Mouse (Mus musculus) forelimb bud, embryonic 11.5 days (tissue): Measurements from ENCODE around the gene Uqcr10.
"Not testable (repeated sequence)": the region's sequence is repeated elsewhere in the genome, so short reads cannot be mapped to it uniquely, and the experiment has no call there.

Experiments used
- DNase-seq: peaks from one replicate; pipeline ENCODE4 v3.0.0-alpha.2; 2012; ENCODE audit warnings: low read depth, low spot score

Gene Uqcr10

DNA sequence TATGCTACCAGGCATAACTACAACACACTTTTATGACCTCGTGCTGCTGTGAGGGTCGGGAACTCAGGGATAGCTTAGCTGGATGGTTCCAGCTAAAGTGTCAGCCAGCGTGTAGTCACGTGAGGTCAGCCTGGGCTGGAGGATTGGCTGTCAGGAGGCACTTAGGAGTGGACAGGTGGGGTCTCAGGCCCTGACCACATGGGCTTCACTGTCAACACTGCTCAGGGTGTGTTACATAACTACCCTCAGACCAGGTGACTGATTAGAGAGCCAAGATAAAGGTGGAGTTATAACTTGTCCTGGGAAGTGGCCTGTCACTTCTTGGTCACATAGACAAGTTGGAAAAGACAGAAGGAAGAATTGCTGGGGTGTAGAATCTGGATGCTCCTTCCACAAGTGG is 11.5 kb upstream of the Uqcr10 start:
- DNase-seq = no peak

DNA sequence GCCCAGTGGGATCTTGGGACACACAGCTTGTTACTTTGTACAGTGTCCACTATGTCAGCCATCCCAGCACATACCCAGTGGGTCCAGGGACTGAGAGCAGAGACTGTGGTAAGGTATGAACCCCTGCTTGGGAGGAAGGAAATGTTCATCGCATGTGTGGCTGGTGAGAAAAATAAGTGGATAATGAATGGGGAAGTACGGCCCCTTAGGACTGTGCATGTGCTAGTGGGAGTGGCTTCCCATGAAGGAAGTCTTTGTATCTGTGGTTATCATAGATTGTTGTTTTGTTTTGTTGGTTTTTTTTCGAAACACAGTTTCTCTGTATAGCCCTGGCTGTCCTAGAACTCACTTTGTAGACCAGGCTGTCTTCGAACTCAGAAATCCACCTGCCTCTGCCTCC is 10.6 kb upstream of the Uqcr10 start:
- DNase-seq = no peak

DNA sequence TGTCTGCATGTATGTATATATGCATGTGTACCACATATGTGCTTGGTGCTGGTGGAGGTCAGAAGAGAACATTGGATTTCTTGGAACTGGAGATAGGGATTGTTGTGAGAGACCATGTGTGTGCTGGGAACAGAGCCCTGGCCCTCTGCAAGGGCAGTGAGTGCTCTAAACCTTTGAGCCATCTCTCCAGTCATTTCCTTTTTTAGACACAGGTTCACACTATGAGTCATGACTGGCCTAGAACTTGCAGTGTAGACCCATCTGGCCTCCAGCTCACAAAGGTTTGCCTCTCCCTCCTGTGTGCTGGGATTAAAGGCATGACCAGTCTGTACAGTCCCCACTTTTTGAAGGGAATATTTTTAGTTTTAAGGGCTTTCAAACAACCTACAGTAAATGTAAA is 8.7 kb upstream of the Uqcr10 start:
- no peak for DNase-seq

DNA sequence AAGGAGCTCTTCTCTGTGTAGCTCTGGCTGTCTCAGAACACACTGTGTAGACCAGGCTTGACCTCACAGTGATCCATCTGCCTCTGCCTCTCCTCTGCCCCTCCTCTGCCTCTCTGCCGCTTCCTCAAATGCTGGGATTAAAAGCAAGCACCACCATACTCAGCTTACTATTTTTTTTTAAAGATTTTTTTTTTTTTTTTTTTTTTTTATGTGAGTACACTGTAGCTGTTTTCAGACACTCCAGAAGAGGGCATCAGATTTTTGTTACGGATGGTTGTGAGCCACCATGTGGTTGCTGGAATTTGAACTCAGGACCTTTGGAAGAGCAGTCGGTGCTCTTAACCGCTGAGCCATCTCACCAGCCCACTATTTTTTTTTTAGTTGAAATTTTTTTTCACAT is 6.0 kb upstream of the Uqcr10 start:
- DNase-seq = not testable (repeated sequence)

DNA sequence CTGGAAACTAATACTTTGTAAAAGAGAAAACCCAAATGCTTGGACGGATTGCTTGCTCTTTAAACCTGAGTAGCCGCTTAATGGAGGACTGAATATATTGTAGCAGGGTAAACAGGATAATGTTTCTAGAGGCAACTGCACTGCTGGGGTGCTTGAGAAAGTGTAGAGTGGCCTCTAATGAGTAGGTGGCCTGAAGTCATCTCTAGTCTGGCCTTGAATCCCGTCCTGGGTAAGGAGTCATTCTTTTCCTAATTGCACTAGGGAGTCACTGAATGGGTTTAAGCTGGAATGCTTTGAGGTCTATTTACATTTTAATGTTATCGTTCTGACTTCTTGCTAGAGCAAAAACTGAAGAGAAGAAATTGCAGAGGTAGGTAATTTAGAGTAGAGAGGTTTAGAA is 1.0 kb upstream of the Uqcr10 start:
- DNase-seq = no peak

DNA sequence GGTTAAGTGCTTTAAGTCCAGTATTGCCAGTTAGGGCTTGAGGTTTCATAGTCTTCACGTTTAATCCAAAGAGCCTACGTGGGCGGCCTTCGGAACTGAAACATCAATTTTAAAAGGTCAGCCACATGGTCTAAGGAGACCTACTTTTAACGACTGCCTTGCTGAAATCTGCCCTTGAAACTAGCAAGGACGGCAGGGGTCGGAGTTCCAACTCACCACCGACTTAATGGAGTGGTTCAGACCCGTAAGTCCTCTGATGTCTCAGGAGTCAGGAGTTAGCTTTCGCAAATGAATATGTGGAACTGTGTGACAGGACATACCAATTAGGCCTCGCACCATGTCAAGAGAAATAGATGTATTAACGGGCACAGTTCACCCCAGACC is 462 bp downstream of the Uqcr10 start:
- no peak for DNase-seq

DNA sequence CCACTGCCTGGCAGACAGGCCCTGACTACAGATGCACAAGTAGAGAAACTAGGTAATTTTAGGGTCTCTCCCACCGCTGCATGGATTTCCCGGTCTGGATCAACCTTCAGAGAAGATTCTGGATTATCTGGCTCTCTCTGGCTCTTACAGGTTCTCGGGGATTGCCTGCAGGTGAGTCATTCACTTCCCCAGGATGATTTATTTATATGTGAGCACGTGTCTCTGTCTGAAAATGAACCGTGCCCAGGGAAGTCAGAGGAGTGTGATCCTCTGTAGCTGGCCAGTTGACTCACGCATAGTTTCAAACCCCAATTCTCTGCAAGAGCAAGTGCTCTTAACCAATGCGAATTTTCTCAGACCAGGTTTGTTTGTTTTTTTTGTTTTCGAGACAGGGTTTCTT is 3.4 kb downstream of the Uqcr10 start:
- DNase-seq = no peak

DNA sequence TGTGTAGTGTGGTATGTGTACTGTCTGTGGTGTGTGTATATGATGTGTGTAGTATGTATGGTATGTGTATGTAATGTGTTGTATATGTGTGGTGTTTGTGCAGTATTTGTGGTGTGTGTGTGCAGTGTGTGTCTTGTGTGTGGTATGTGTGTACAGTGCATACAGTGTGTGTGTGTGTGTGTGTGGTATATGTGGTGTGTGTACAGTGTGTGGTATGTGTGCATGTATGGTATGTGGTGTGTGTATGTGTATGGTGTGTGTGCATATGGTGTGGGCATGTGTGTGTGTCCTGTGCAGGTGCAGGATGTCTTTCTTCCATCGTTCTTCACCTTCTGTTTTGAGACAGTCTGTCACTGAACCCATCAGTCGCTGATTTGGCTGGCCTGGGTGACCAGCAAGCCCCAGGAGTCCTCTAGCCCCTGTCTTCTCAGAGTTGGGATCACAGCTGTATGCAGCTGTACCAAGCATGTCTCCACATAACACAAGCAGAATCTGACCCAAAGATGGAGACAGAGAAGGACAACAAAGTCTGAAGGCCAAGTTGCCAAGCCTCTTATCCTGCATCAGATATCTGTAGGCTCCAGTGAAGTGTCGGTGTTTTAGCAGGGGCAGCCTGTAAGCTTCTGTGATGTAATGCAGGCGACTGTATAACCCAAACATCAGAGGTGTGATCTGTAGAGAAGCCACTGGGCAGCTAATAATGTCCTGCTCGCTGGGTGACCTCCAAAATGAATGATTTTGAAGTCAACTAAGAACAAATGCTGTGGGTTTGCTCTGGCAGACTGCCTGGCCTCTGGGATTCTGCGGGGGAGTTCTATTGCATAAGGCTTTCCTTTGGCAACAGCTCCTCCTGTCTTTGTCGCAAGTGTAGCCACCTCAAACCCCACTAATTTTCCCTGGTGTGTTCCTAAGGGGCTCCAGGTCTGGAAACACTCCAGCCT is 6.8 kb downstream of the Uqcr10 start:
- no peak for DNase-seq

DNA sequence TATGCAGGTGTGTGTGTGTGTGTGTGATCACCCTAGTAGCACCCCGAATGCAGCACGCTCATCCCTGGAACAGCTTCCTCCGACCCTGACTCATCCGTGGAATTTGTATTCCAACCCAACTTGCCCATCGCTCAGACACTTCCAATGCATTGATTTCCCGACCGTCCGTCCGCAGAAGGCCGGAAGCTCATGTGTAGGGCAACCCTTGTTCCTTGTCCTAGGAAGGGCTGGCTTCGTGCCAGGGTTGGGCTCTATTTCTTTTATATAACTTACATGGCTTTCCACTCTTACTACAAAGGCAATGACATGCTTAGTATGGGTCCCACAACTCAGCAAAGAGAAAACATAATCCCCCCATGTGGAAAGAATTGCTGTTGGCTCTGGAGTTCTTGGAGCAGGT is 12.0 kb downstream of the Uqcr10 start:
- no peak for DNase-seq

DNA sequence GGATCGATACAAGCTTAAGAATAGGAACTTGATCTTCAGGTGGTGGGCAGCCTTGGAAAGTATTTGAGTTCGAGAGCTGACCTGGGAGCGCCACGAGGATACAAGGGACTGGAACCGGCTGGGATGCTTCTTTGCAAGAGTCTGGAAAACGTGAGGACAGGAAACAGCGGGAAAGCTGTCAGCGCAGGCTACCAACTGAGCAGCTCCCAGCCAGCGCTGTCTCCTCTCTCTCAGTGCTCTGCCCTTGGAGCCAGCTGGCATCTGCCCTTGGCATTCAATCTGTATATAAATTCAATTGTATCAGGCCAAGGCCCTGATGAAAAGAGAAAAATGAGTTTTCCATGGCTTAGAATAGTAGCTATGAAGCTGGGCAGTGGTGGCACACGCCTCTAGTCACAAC is 12.9 kb downstream of the Uqcr10 start:
- no peak for DNase-seq

DNA sequence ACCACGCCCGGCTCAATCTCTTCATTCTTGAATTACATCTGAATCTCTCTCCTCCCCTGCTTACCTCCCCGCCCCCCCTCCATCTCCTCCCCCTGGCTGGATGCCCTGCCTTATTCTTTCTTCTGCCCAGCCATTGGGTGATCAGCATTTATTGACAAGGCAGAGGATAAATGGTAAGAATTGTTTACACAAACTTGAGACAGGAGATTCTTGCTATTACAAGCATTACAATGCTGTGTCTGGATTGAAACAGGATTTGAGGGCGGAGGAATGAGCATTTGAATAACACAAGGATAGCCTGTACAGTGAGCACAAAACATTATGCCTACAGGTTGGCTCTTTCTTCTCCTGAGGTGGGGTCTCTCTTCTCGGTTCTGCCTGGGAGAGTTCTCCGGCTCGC is 13.8 kb downstream of the Uqcr10 start:
- DNase-seq = no peak

DNA sequence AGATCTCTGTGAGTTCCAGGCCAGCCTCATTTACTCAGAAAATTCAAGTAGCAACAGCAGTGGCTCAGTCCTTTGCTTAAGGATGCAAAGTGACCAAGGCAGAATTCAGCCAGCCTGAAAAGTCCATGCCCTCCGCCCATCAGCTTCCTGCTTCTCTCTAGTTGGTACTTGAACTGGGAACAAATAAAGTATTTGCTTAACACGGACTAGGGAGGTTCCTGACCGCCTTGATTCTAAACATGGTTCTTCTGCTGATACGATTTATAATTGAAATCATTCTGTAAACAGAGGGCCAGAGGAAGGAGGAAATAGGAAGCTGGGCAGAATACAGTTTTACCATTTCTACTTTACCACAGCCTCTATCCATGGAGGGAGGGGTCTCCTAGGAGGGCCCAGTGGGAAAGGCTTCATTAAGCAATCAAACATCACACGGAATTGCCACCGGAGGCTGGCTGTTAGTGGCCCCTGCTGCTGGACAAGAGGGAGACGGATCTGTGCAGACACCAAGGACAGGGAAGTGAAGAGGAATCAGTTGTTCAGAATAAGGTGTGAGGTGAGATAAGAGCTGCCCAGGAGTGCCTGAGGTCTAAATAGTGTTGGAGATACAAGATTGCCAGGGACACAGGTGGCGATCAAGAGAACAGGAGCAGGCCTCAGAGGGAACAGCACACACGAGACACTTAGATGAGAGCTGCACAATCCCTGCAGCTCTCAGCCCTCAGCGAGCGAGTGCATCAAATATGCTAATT is 15.3 kb downstream of the Uqcr10 start:
- no peak for DNase-seq

DNA sequence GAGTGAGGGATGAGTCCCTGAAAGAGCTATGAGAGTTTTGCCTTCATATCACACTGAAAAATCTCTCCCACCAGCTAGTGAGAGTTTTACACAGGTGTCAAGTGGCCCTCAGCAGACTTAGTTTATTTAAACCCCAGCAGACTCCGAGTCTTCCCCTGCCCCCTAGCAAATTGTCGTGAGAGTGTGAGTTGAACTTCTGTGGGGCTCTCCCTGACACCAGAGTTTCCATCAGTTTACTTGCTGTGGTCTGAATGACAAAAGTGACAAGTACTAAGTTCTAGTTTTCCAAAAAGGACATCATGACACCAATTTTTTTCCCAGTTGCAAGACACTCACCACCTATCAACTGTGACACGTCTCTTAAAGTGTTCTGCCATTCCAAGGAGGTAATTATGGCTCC is 16.3 kb downstream of the Uqcr10 start:
- DNase-seq = no peak

DNA sequence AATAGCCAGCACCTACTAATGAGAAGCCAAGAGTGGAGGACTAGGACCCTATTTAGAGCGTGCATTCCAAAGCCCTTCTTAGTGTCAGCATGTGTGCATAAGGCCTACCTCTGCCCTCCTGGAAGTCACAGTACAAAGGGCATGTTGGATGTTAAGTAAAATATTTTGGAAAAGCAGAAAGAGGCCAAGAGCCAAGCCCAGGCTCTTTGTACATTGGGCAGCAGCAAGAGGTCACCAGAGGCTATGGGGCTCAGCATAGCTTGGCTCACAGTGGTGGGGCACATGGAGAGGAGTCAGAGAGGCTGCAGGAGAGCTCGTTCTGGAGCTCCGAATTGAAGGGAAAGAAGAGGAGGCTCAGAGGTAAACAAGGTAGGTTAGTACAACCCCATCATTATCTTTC is 17.1 kb downstream of the Uqcr10 start:
- no peak for DNase-seq

DNA sequence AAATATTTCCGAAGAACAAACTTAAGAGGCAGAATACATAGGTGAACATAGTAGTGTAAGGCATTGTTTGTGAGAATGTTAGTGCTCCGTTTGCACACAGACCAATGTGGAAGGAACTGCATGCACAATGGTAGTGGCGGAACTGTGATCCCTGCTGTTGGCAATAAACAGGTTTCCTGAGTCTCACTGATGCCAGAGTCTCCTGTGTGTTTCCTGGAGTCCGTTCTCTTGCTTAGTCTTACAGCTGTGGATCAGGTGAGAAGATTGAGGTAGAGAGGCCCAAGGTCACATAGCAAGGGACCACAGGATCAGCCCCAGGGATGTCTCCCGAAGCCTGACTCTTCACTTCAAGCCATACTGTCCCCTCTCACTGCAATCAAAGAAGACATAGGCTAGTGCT is 18.6 kb downstream of the Uqcr10 start:
- DNase-seq = no peak

DNA sequence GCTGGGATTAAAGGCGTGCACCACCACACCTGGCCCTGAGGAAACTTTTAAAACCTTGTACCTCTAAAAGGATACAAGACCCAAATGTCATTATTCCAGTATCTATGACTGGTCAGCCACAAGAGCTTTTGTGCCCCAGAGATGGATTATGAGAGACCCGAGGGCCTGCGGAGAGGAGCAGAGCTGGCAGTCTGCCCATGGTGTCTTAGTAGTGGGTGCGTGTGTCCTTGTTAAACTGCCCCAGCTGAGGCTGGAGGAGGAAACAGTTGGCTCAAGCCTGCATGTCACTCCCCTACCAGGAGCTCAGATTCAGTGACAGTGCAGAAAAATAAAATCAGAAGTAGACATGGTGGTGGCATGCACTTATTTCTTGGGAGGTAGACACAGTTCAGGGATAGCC is 19.1 kb downstream of the Uqcr10 start:
- DNase-seq = no peak

DNA sequence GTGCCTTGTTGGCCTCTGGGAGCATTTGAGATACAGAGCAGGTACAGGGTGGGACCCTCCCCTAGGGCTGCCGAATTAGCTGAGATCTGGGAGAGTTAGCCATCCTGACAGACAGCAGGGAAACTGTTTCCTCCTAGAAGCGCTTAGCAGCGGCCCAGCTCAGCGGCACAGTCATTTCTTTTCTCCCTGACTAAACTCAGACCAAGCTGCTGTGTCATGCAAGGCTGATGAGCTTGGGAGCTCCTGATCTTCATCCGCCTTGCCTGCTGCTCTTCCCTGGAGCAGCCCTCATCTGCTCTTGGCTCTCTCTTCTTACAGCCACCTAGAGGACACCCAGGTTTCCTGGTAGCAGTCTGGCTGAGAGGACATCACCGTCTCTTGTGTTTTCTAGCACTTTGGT is 20.0 kb downstream of the Uqcr10 start:
- DNase-seq = no peak

DNA sequence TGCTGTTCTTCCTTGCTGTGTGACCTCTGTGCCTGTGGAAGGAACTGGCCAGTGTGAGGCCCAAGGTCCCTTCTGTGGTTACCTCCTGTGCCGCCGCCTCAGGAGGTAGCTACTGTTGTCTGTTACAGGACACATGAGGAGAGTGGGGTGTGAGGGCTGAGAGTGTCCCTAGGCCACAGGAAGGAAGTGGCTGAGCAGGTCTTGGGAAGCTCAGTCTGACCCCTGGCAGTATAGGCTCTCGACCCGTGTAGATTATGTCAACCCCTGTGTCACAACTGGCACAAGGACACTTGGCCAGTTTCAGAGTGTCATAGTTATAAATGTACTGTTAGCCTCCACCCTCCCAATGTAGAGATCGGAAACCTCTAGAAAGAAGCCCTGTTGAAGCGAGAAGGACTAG is 20.6 kb downstream of the Uqcr10 start:
- DNase-seq = no peak

DNA sequence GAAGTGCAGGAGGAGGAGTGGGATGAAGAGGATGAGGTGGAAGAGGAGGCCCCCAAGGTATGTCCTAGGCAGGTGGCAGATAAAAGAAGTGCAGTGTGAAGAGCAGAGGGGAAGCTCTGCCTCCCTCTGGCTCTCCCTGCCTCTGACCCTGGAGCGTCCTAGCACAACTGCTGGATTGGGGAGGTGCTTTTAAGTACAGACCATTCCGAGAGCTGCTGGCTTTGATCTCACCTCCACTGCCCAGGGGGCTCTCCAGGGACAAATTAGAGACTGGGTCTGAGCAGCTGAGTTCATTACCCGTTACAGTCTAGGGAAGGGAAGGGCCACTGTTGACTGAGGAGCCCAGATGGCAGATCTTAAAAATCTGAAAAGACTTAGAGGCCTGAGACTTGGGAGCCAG is 24.0 kb downstream of the Uqcr10 start:
- no peak for DNase-seq

DNA sequence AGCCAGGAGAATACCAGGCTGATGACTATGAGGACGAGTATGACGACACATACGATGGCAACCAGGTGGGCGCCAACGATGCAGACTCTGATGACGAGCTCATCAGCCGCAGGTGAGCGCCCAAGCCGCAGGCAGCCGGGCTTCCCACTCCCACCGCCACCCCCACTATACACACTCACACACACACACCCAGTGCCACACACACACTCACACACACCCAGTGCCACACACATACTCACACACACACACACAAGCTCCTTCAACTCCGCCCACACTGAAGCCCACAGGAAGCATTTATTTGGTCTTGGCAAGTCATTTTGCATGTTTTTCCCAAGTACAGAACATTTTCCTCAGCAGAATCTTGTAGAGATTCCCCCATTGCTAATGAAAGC is 24.7 kb downstream of the Uqcr10 start:
- DNase-seq = no peak

DNA sequence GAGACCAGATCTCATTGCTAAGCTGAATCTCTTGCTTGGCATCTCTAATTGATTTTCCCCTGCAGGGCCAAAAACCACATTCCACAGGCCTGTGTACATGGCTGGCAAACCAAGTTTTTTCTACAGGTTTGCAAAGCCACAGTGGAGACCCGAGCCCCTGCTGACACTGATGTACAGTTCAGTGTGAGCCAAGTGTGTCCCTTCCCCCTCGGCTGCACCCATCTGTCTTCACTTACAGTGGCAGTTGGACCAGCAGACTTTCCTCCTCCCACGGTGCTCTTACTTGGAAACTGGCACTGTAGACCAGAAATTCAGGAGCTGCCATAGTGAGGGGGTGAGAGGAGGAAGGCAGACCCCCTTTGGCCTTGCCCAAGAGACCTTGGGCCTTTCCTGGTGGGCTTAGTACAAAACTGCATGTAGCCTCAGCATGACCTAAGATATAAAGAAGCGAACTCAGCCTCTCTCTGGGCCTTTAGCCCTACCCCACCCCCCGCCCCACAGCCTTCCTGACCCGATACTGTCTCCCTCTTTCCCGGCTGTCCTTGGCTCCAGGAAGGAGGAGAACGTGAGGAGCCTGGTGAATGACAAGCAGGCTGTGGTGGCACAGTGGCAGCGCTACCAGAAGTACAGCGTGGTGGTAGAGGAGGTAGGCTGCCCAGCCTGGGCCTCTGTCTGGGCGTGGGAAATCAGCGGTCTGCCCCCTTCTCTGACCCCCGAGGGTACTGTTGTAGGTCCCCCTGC is 25.3 kb downstream of the Uqcr10 start:
- peak; percentile 19 for DNase-seq

DNA sequence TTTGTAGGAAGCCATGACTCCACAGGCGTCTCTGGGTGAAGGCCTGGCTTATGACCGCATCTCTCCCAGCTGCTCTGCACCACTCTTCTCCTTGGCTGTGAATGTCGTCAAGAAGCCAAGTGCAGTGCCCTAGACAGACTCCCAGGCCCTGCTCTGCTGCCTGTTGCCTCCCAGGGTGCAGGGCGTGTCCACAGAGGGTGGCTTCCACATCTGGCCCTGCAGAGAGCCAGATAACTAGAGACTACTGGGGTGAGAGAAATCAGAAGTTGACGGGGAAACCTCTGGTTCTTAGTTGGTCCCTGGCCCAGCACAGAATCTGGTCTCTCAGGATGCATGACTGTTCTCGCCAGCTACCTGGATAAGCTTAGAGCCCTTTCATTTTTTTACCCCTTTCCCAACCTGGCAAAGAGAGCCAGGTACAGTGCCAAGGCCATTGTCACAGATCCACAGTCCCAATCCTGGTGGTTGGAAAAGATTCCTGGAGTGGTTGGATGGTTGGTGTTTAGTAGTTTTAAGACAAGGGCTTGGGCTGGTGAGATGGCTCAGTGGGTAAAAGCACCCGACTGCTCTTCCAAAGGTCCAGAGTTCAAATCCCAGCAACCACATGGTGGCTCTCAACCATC is 26.8 kb downstream of the Uqcr10 start:
- DNase-seq = no peak
